Mouse (Mus musculus) myocyte (in vitro differentiated cells): ENCODE measurements around the gene Hcrtr1.

Experiments used
- CEBPB ChIP-seq: IDR thresholded peaks from 2 replicates; pipeline ENCODE4 v1.6.1; 2011; ENCODE audit warnings: mild to moderate bottlenecking, moderate library complexity; ENCODE audit not compliant: poor library complexity, insufficient read depth, severe bottlenecking
- E2F4 ChIP-seq: IDR thresholded peaks from one replicate; pipeline ENCODE4 v1.6.1; 2011; ENCODE audit warnings: mild to moderate bottlenecking, control low read depth, moderate library complexity; ENCODE audit not compliant: insufficient read depth
- MAX ChIP-seq: IDR thresholded peaks from one replicate; pipeline ENCODE4 v1.6.1; 2011; ENCODE audit warnings: low read depth, mild to moderate bottlenecking, control low read depth
- MYOG ChIP-seq, 3 experiments: IDR thresholded peaks; one replicate each; pipeline ENCODE4 v1.6.1; 2011; ENCODE audit warnings: control low read depth in 2 of 3, low read depth in 2 of 3, mild to moderate bottlenecking in 2 of 3; ENCODE audit not compliant: insufficient read length in 2 of 3, control insufficient read depth in 1 of 3, insufficient read depth in 1 of 3
- POLR2A ChIP-seq: IDR thresholded peaks from one replicate; pipeline ENCODE4 v1.6.1; 2011; ENCODE audit warnings: low read depth, mild to moderate bottlenecking, control low read depth, moderate library complexity; ENCODE audit not compliant: insufficient read length
- USF1 ChIP-seq: IDR thresholded peaks from one replicate; pipeline ENCODE4 v1.6.1; 2011; ENCODE audit warnings: low read depth, mild to moderate bottlenecking, control low read depth, moderate library complexity

DNA sequence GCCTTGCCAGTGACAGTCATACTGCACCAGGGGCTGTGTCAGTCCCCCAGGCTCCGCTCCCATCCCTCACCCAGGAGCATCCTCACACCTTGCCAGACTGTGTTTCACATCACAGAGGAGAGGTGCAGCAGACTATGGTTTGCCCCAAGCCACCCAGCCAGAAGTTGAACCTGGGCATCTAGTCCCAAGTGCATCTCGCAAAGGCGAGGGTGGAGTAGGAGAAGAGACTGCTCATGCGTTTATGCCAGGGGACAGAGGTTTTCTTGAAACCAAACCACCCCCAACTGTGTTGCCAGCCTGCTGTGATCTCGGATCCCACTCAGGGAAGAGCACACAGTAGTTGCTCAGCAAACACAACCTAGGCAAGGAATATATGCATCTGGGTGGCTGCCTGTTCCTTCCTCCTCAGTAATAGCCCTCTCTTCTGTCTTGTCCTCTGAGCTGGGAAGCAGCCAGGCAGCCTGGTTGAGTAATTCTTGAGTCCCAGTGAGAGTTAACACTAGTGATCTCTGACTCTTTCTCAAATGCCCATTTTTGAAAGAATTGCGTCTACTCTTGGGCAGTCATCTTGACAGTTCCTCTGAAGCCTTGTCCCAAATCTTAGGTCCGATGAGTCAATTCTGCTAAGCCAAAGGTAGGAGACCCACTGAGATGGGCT, 7.6 kb downstream of the Hcrtr1 start:
- TF ChIP-seq POLR2A (no peak), MAX (no peak), CEBPB (no peak), MYOG (IDR thresholded peaks at IDR 0.05; ENCODE audit: control insufficient read depth in 1 of 3, insufficient read depth in 1 of 3, insufficient read length in 2 of 3, low read depth in 2 of 3) (no peak), USF1 (no peak), E2F4 (no peak)
